Mouse (Mus musculus) spleen, adult 2 months (tissue): ENCODE measurements around the gene Il12rb1.

Experiments
- CTCF ChIP-seq: fragments of 200-500 bp; IDR thresholded peaks from 2 replicates; pipeline ENCODE4 v1.5.1; 2011; ENCODE audit warnings: mild to moderate bottlenecking, inconsistent platforms; ENCODE audit not compliant: insufficient read depth, insufficient read length, insufficient replicate concordance; ENCODE audit errors: extremely low read depth
- POLR2A ChIP-seq: fragments of 200-500 bp; IDR thresholded peaks from 2 replicates; pipeline ENCODE4 v1.6.1; 2011; ENCODE audit warnings: low read depth, low read length, inconsistent platforms

GRCm38 (mm10) chr8:70797081-70798070, 10.9 kb upstream of the Il12rb1 start:
- TF ChIP-seq CTCF (no peak), POLR2A (no peak)
